Mouse (Mus musculus): ENCODE measurements around the gene Papss2.

- TF ChIP-seq CTCF (IDR thresholded peaks at IDR 0.05; ENCODE audit: low read depth): no peak
- no peak for TF ChIP-seq EP300 (IDR thresholded peaks at IDR 0.05; ENCODE audit: low read depth)
Measured at GRCm38 (mm10) chr19:32634916-32635315, 39.3 kb downstream of the Papss2 start.

All from liver, embryonic 14.5 days (tissue).